ENCODE assay signal across 9 mouse cellular contexts in the genomic region with DNA sequence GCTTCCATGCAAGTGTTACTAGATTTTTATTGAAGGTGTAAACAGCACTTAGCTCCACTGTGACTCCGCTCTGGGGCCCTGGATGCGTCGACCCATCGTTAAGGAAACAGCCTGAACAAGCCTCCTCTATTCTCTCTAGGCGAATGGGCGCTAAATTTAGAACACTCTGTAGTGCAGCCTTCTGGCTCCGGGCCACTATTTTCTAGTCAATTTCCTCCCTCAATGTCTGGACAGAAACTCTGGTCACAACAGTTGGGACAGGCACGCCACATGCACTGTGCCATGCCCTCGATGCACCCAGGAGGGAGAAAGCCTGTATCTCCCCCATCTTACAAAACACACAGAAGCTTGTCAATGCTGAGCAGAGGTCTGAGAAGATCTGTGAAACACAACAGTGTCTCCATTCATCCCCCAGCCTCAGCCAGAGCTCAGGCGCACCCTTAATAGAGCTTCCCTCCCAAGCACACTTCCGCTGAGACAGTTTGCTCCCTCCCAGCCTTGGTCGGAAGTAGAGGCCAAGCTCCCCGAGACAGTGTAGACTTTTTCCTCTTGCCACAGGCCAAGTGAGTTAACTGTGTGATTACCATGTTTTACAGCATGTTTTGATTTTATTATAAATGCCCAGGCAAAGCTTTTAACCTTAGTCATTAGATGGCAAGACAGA.
DNase-seq lines count a peak whose midpoint lies in the region; ATAC-seq and TF ChIP-seq lines count a peak whose summit lies in the region.
"Had no signal": no experiment of that assay in that cellular context is flagged by ENCODE, and none has a peak within 500 bp of the region (broad histone marks: within the 10 kb centered on the region; RNA-seq: fewer than 3 reads in every experiment).

No protein-coding gene starts in this region.

- 10% methylated on average over 13 of the region's 13 CpGs for WGBS in cerebellum, adult 2 months
- 43% methylated on average over 13 of the region's 13 CpGs for WGBS in midbrain, postnatal 0 days

- no peak for TF ChIP-seq POLR2A in cerebellum, adult 2 months (IDR thresholded peaks at IDR 0.05; ENCODE audit: borderline replicate concordance, insufficient read depth, low read length)

- H3K9me3 ChIP-seq in midbrain, postnatal 0 days (ENCODE audit: low read length): no peaks in the 10 kb centered on the region

- H3K27me3 ChIP-seq in cerebellum, adult 2 months (ENCODE audit: control insufficient read depth, insufficient read depth, low read length): no peaks in the 10 kb centered on the region
- H3K27me3 ChIP-seq in midbrain, postnatal 0 days (ENCODE audit: insufficient read depth, low read length): no peaks in the 10 kb centered on the region

- H3K36me3 ChIP-seq in midbrain, postnatal 0 days (ENCODE audit: insufficient read depth, low read length): no peaks in the 10 kb centered on the region

- no peak for TF ChIP-seq CTCF in cerebellum, adult 2 months (IDR thresholded peaks at IDR 0.05; ENCODE audit: borderline replicate concordance, insufficient read depth, low read depth, low read length)
- no peak for TF ChIP-seq CTCF in midbrain, postnatal 0 days (IDR thresholded peaks at IDR 0.05)

- DNase-seq in embryo, embryonic 11 days: peak; percentile 42
- no peak for DNase-seq in embryo, embryonic 10.5 days (ENCODE audit: low spot score)
- peak; percentile 29 to 56 for DNase-seq in cerebellum, adult 2 months
- peak; percentile 32 to 37 for DNase-seq in frontal cortex, postnatal 14 days (ENCODE audit: low spot score in 2 of 2)
- DNase-seq in layer of hippocampus, adult 9-11 months: peak; percentile 65
- peak; percentile 82 for DNase-seq in midbrain, postnatal 0 days (ENCODE audit: low spot score)

- H3K4me1 ChIP-seq in cerebellum, adult 2 months (ENCODE audit: control insufficient read depth, insufficient read depth, low read length): peaks cover 9% of the 10 kb centered on the region
- peaks cover 4% of the 10 kb centered on the region; the same call in 1 of the 2 replicates for H3K4me1 ChIP-seq in midbrain, postnatal 0 days (ENCODE audit: insufficient read depth, low read length)

- H3K27ac ChIP-seq in cerebellum, adult 2 months (ENCODE audit: insufficient read depth, low read length): no peak overlapping the region
- no peak overlapping the region for H3K27ac ChIP-seq in midbrain, postnatal 0 days (ENCODE audit: low read depth, low read length)
- H3K27ac ChIP-seq: liver, embryonic 14.5 days had no signal

- H3K4me2 ChIP-seq in midbrain, postnatal 0 days (ENCODE audit: low read depth, low read length, poor library complexity, severe bottlenecking): no peak overlapping the region

- H3K9ac ChIP-seq in midbrain, postnatal 0 days (replicated peaks; ENCODE audit: low read length, poor library complexity, severe bottlenecking): no peak overlapping the region
- H3K9ac ChIP-seq: liver, embryonic 14.5 days had no signal

- no peak overlapping the region for H3K4me3 ChIP-seq in cerebellum, adult 2 months (replicated peaks; ENCODE audit: insufficient read depth, low read depth, low read length)
- no peak overlapping the region for H3K4me3 ChIP-seq in midbrain, postnatal 0 days (ENCODE audit: low read depth, low read length)

- peak; percentile 79 to 86 for ATAC-seq in hematopoietic stem cell, adult 5-6 weeks (replicated peaks in 1 of 2; ENCODE audit: insufficient read depth in 1 of 2, low FRiP score in 2 of 2, low TSS enrichment in 1 of 2, low read depth in 1 of 2, poor library complexity in 2 of 2, severe bottlenecking in 2 of 2)
- ATAC-seq in midbrain, postnatal 0 days (ENCODE audit: low FRiP score): 0 out of 2 replicates have a peak, but pooled peaks have one; percentile 38
- no peak for ATAC-seq in inflammation-experienced regulatory T-cells, adult 6 months
